Mouse (Mus musculus): Measurements from ENCODE around the gene Gdpd4. TPM values are rescaled to one million over a fixed set of nuclear protein-coding genes. Genes with fewer than 3 reads are reported as not detected.
A peak's percentile ranks its signal among the peaks of the same experiment; 100 is the strongest.

Gene Gdpd4
- polyA plus RNA-seq, 1 experiment from 2014 or later = not detected

- no peak for ATAC-seq (ENCODE audit: low FRiP score, low read depth)
- H3K9me3 ChIP-seq = no peaks in the 10 kb centered on the region
- H3K36me3 ChIP-seq = no peaks in the 10 kb centered on the region
- 80% methylated on average over 7 of the region's 7 CpGs for WGBS
- no peak overlapping the region for H3K27ac ChIP-seq (replicated peaks)
- H3K4me1 ChIP-seq = no peaks in the 10 kb centered on the region; the same call in 1 of the 2 replicates
- no peak overlapping the region for H3K4me2 ChIP-seq (replicated peaks)
- no peak overlapping the region for H3K4me3 ChIP-seq
- H3K9ac ChIP-seq (replicated peaks) = no peak overlapping the region
- no peaks in the 10 kb centered on the region for H3K27me3 ChIP-seq
These were observed 82.9 kb downstream of the Gdpd4 start for GRCm38 (mm10) chr7:98002617-98003016.

- Histone ChIP-seq H3K9ac (replicated peaks) (no peak overlapping the region), H3K9me3 (no peaks in the 10 kb centered on the region), H3K27ac (replicated peaks) (no peak overlapping the region), H3K36me3 (no peaks in the 10 kb centered on the region), H3K4me2 (replicated peaks) (no peak overlapping the region), H3K4me3 (no peak overlapping the region), H3K4me1 (no peaks in the 10 kb centered on the region), H3K27me3 (no peaks in the 10 kb centered on the region)
- WGBS = 81% methylated on average over 9 of the region's 9 CpGs
- ATAC-seq (ENCODE audit: low FRiP score, low read depth) = no peak
These were observed 128.5 kb downstream of the Gdpd4 start for GRCm38 (mm10) chr7:98048101-98048824.

- Histone ChIP-seq H3K4me2 (replicated peaks) (no peak overlapping the region), H3K9ac (replicated peaks) (no peak overlapping the region), H3K9me3 (no peaks in the 10 kb centered on the region), H3K4me1 (no peaks in the 10 kb centered on the region), H3K27me3 (no peaks in the 10 kb centered on the region), H3K27ac (replicated peaks) (no peak overlapping the region), H3K4me3 (no peak overlapping the region), H3K36me3 (no peaks in the 10 kb centered on the region)
- 21% methylated on average over 8 of the region's 8 CpGs for WGBS
- no peak for ATAC-seq (ENCODE audit: low FRiP score, low read depth)
These were observed 132.2 kb downstream of the Gdpd4 start for GRCm38 (mm10) chr7:98051980-98052379.

GRCm38 (mm10) chr7:98054461-98054860 lies 134.7 kb downstream of the Gdpd4 start:
- Histone ChIP-seq H3K4me3 (no peak overlapping the region), H3K27ac (replicated peaks) (no peak overlapping the region), H3K9ac (replicated peaks) (no peak overlapping the region), H3K36me3 (no peaks in the 10 kb centered on the region), H3K4me1 (no peaks in the 10 kb centered on the region), H3K9me3 (no peaks in the 10 kb centered on the region), H3K27me3 (no peaks in the 10 kb centered on the region; the same call in 1 of the 2 replicates), H3K4me2 (replicated peaks) (no peak overlapping the region)
- ATAC-seq (ENCODE audit: low FRiP score, low read depth) = no peak
- WGBS = 94% methylated on average over 9 of the region's 9 CpGs

GRCm38 (mm10) chr7:98054942-98055341 lies 135.2 kb downstream of the Gdpd4 start:
- Histone ChIP-seq H3K27ac (replicated peaks) (no peak overlapping the region), H3K4me2 (replicated peaks) (no peak overlapping the region), H3K36me3 (no peaks in the 10 kb centered on the region), H3K9me3 (no peaks in the 10 kb centered on the region), H3K4me3 (no peak overlapping the region), H3K9ac (replicated peaks) (no peak overlapping the region), H3K27me3 (no peaks in the 10 kb centered on the region; the same call in 1 of the 2 replicates), H3K4me1 (no peaks in the 10 kb centered on the region)
- 90% methylated on average over 8 of the region's 8 CpGs for WGBS
- ATAC-seq (ENCODE audit: low FRiP score, low read depth) = no peak

GRCm38 (mm10) chr7:98066229-98066628 lies 146.5 kb downstream of the Gdpd4 start:
- no peak for ATAC-seq (ENCODE audit: low FRiP score, low read depth)
- 93% methylated on average over 11 of the region's 11 CpGs for WGBS
- H3K27me3 ChIP-seq = no peaks in the 10 kb centered on the region

GRCm38 (mm10) chr7:98071620-98072019 lies 151.9 kb downstream of the Gdpd4 start:
- WGBS = 28% methylated on average over 5 of the region's 5 CpGs
- peak; percentile 53; the same call in 1 of the 2 replicates for ATAC-seq (ENCODE audit: low FRiP score, low read depth)

More at GRCm38 (mm10) chr7:98066229-98066628, 146.5 kb downstream of the Gdpd4 start:
- no peak overlapping the region for H3K4me3 ChIP-seq
- 0 out of 2 replicates have a peak, but pooled peaks cover 5% of the 10 kb centered on the region for H3K36me3 ChIP-seq
- H3K9ac ChIP-seq (replicated peaks) = no peak overlapping the region
- H3K4me2 ChIP-seq (replicated peaks) = no peak overlapping the region
- no peak overlapping the region for H3K27ac ChIP-seq (replicated peaks)
- no peaks in the 10 kb centered on the region for H3K4me1 ChIP-seq
- no peaks in the 10 kb centered on the region for H3K9me3 ChIP-seq

GRCm38 (mm10) chr7:98077453-98077852 lies 157.7 kb downstream of the Gdpd4 start:
- Histone ChIP-seq H3K36me3 (peaks cover 12% of the 10 kb centered on the region), H3K4me1 (peaks cover 8% of the 10 kb centered on the region), H3K27me3 (no peaks in the 10 kb centered on the region), H3K4me2 (replicated peaks) (no peak overlapping the region), H3K9me3 (no peaks in the 10 kb centered on the region), H3K4me3 (no peak overlapping the region), H3K9ac (replicated peaks) (no peak overlapping the region), H3K27ac (replicated peaks) (no peak overlapping the region)
- no peak for ATAC-seq (ENCODE audit: low FRiP score, low read depth)
- 89% methylated on average over 11 of the region's 11 CpGs for WGBS

More at GRCm38 (mm10) chr7:98071620-98072019, 151.9 kb downstream of the Gdpd4 start:
- Histone ChIP-seq H3K4me2 (replicated peaks) (no peak overlapping the region), H3K9ac (replicated peaks) (no peak overlapping the region), H3K4me1 (no peaks in the 10 kb centered on the region), H3K27me3 (no peaks in the 10 kb centered on the region), H3K9me3 (no peaks in the 10 kb centered on the region), H3K4me3 (no peak overlapping the region), H3K27ac (replicated peaks) (no peak overlapping the region), H3K36me3 (peaks cover 9% of the 10 kb centered on the region)

- Histone ChIP-seq H3K36me3 (peaks cover 5% of the 10 kb centered on the region; the same call in 1 of the 2 replicates), H3K4me2 (replicated peaks) (no peak overlapping the region), H3K4me3 (no peak overlapping the region), H3K4me1 (peaks cover 18% of the 10 kb centered on the region), H3K27me3 (no peaks in the 10 kb centered on the region), H3K9ac (replicated peaks) (no peak overlapping the region; the same call in 1 of the 2 replicates), H3K9me3 (no peaks in the 10 kb centered on the region), H3K27ac (replicated peaks) (peak overlapping the region; percentile 52)
- peak; percentile 82 for ATAC-seq (ENCODE audit: low FRiP score, low read depth)
- 6% methylated on average over 5 of the region's 5 CpGs for WGBS
These were observed 162.6 kb downstream of the Gdpd4 start for GRCm38 (mm10) chr7:98082376-98082775.

GRCm38 (mm10) chr7:98084541-98085293 lies 165.0 kb downstream of the Gdpd4 start:
- 59% methylated on average over 12 of the region's 12 CpGs for WGBS
- no peaks in the 10 kb centered on the region for H3K27me3 ChIP-seq
- no peak overlapping the region for H3K4me2 ChIP-seq (replicated peaks)
- H3K4me1 ChIP-seq = peaks cover 18% of the 10 kb centered on the region
- no peaks in the 10 kb centered on the region for H3K9me3 ChIP-seq
- H3K9ac ChIP-seq (replicated peaks) = no peak overlapping the region
- ATAC-seq (ENCODE audit: low FRiP score, low read depth) = no peak
- no peak overlapping the region for H3K27ac ChIP-seq (replicated peaks)
- 0 out of 2 replicates have a peak, but pooled peaks cover 5% of the 10 kb centered on the region for H3K36me3 ChIP-seq
- no peak overlapping the region for H3K4me3 ChIP-seq

- Histone ChIP-seq H3K36me3 (0 out of 2 replicates have a peak, but pooled peaks cover 5% of the 10 kb centered on the region), H3K9ac (replicated peaks) (no peak overlapping the region), H3K4me1 (peaks cover 18% of the 10 kb centered on the region), H3K4me3 (no peak overlapping the region), H3K27me3 (no peaks in the 10 kb centered on the region), H3K4me2 (replicated peaks) (no peak overlapping the region), H3K27ac (replicated peaks) (no peak overlapping the region), H3K9me3 (no peaks in the 10 kb centered on the region)
- 82% methylated on average over 7 of the region's 7 CpGs for WGBS
- ATAC-seq (ENCODE audit: low FRiP score, low read depth) = no peak
These were observed 165.6 kb downstream of the Gdpd4 start for GRCm38 (mm10) chr7:98085314-98085713.

- Histone ChIP-seq H3K4me3 (no peak overlapping the region), H3K4me1 (peaks cover 18% of the 10 kb centered on the region), H3K27ac (replicated peaks) (no peak overlapping the region), H3K36me3 (no peaks in the 10 kb centered on the region), H3K9ac (replicated peaks) (no peak overlapping the region), H3K4me2 (replicated peaks) (no peak overlapping the region), H3K27me3 (no peaks in the 10 kb centered on the region), H3K9me3 (no peaks in the 10 kb centered on the region)
- 49% methylated on average over 2 of the region's 2 CpGs for WGBS
- no peak for ATAC-seq (ENCODE audit: low FRiP score, low read depth)
These were observed 166.6 kb downstream of the Gdpd4 start for GRCm38 (mm10) chr7:98086346-98086745.
